Mouse (Mus musculus) brain, embryonic 14.5 days (tissue): ENCODE data around the gene Cst13.

ENCODE experiments used
- CTCF ChIP-seq: fragments of 200-500 bp; IDR thresholded peaks from 2 replicates; pipeline ENCODE4 v1.5.1; 2012; ENCODE audit warnings: inconsistent platforms, mild to moderate bottlenecking, moderate library complexity, borderline replicate concordance; ENCODE audit not compliant: insufficient read depth, insufficient read length; ENCODE audit errors: extremely low read depth
- POLR2A ChIP-seq: fragments of 200-500 bp; IDR thresholded peaks from 2 replicates; pipeline ENCODE4 v1.6.1; 2012; ENCODE audit warnings: mild to moderate bottlenecking, inconsistent platforms, borderline replicate concordance; ENCODE audit not compliant: poor library complexity, insufficient read depth, insufficient read length, severe bottlenecking; ENCODE audit errors: extremely low read depth

GRCm38 (mm10) chr2:148806696-148807095 lies 13.2 kb upstream of the Cst13 start:
- TF ChIP-seq POLR2A (no peak), CTCF (no peak)
